7 mouse cellular contexts compared by ENCODE assay signal in the genomic region with DNA sequence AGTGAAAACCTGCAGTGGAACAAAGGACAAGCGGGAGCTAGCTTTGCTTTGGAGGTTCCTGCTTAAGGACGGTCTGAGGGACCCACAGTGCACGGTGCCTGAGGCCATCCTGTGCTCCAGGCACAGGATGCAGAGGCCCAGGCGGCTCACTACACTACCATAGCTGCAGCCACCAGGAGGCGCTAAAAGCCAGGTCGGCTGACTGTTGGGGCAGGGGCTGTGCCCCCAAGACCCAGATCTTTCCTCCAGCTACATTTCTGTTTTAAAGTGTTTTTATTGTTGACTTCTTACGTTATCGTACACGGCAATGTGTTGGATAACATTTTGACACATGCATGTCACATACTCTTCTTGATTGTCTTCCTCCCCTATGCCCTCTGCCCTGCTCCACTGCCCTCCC. TPM values are rescaled to one million over a fixed set of nuclear protein-coding genes. Genes with fewer than 3 reads are reported as not detected.
A peak's percentile ranks its signal among the peaks of the same experiment; 100 is the strongest.
DNase-seq lines count a peak whose midpoint lies in the region; ATAC-seq and TF ChIP-seq lines count a peak whose summit lies in the region.

No protein-coding gene starts in this region.

- dilution Hi-C loops in CH12.LX (cut with MboI; ENCODE audit: extremely low pct_ligation_motif_present, extremely low pct_unique_long_range_greater_than_20kb, low sequenced_read_pairs), result no loop called here

- no peak overlapping the region for H3K9ac ChIP-seq in kidney, embryonic 15.5 days
- H3K9ac ChIP-seq in CH12.LX (ENCODE audit: insufficient read depth, low read depth), result no peak overlapping the region
- no peak overlapping the region for H3K9ac ChIP-seq in midbrain, postnatal 0 days (replicated peaks; ENCODE audit: low read length, poor library complexity, severe bottlenecking)

- TF ChIP-seq POLR2A in CH12.LX (IDR thresholded peaks at IDR 0.05; ENCODE audit: low read depth, low read length), result no peak
- TF ChIP-seq POLR2A in bone marrow, adult 2 months (IDR thresholded peaks at IDR 0.05; ENCODE audit: borderline replicate concordance, control insufficient read depth, low read depth, low read length), result no peak

- no peaks in the 10 kb centered on the region for H3K79me2 ChIP-seq in CH12.LX (replicated peaks; ENCODE audit: control insufficient read depth, extremely low read depth, insufficient read depth, poor library complexity, severe bottlenecking)

- no peaks in the 10 kb centered on the region for H3K9me3 ChIP-seq in kidney, embryonic 15.5 days (replicated peaks)
- no peaks in the 10 kb centered on the region for H3K9me3 ChIP-seq in CH12.LX (replicated peaks; ENCODE audit: low read length)
- H3K9me3 ChIP-seq in midbrain, postnatal 0 days (ENCODE audit: low read length), result no peaks in the 10 kb centered on the region

- no peak overlapping the region for H3K4me2 ChIP-seq in kidney, embryonic 15.5 days
- no peak overlapping the region for H3K4me2 ChIP-seq in CH12.LX (ENCODE audit: insufficient read depth, low read depth, poor library complexity, severe bottlenecking)
- no peak overlapping the region for H3K4me2 ChIP-seq in midbrain, postnatal 0 days (ENCODE audit: low read depth, low read length, poor library complexity, severe bottlenecking)

- H3K4me3 ChIP-seq in kidney, embryonic 15.5 days (replicated peaks), result no peak overlapping the region
- no peak overlapping the region for H3K4me3 ChIP-seq in CH12.LX (replicated peaks in 1 of 3; ENCODE audit: low read depth in 2 of 3, low read length in 2 of 3, poor library complexity in 1 of 3)
- H3K4me3 ChIP-seq in bone marrow, adult 2 months (replicated peaks; ENCODE audit: control insufficient read depth, low read depth, low read length), result no peak overlapping the region
- no peak overlapping the region for H3K4me3 ChIP-seq in midbrain, postnatal 0 days (ENCODE audit: low read depth, low read length)

- TF ChIP-seq RAD21 in CH12.LX (IDR thresholded peaks at IDR 0.05; ENCODE audit: low read depth, low read length), result peak; percentile 67

- no peaks in the 10 kb centered on the region for H3K4me1 ChIP-seq in kidney, embryonic 15.5 days
- H3K4me1 ChIP-seq in CH12.LX (ENCODE audit: control insufficient read depth in 1 of 2, insufficient read depth in 2 of 2), result peaks cover 0 to 4% of the 10 kb centered on the region in 2 experiments; a peak in 1 of 4 replicates
- no peaks in the 10 kb centered on the region for H3K4me1 ChIP-seq in bone marrow, adult 2 months (ENCODE audit: control insufficient read depth, insufficient read depth, low read length)
- H3K4me1 ChIP-seq in midbrain, postnatal 0 days (ENCODE audit: insufficient read depth, low read length), result no peaks in the 10 kb centered on the region

- in situ Hi-C loops in CH12.LX (cut with MboI; ENCODE audit: low pct_ligation_motif_present, low pct_unique_long_range_greater_than_20kb, low sequenced_read_pairs), result loop anchor here (10.0 kb wide), 2 partner anchors 52 to 92 kb away; no protein-coding TSS in a partner anchor

- 53% methylated on average over 9 of the region's 9 CpGs for WGBS in kidney, embryonic 15.5 days
- 68% methylated on average over 9 of the region's 9 CpGs for WGBS in bone marrow, adult 2 months
- WGBS in midbrain, postnatal 0 days, result 49% methylated on average over 9 of the region's 9 CpGs

- peak; percentile 41 to 76; a peak in 3 of 4 replicates for TF ChIP-seq CTCF in CH12.LX (conservative IDR thresholded peaks at IDR 0.05 in 1 of 2, IDR thresholded peaks at IDR 0.05 in 1 of 2; ENCODE audit: low read depth in 2 of 2, low read length in 2 of 2)
- TF ChIP-seq CTCF in bone marrow, adult 2 months (IDR thresholded peaks at IDR 0.05; ENCODE audit: control insufficient read depth, insufficient read depth, low read length), result peak; percentile 37; the same call in 1 of the 2 replicates
- peak; percentile 48 for TF ChIP-seq CTCF in midbrain, postnatal 0 days (IDR thresholded peaks at IDR 0.05)

- H3K36me3 ChIP-seq in kidney, embryonic 15.5 days, result no peaks in the 10 kb centered on the region
- no peaks in the 10 kb centered on the region for H3K36me3 ChIP-seq in CH12.LX (replicated peaks in 1 of 2; ENCODE audit: control insufficient read depth in 1 of 2, insufficient read depth in 1 of 2, low read length in 1 of 2)
- no peaks in the 10 kb centered on the region for H3K36me3 ChIP-seq in midbrain, postnatal 0 days (ENCODE audit: insufficient read depth, low read length)

- ATAC-seq in kidney, embryonic 15.5 days (replicated peaks; ENCODE audit: low FRiP score), result no peak
- no peak for ATAC-seq in midbrain, postnatal 0 days (ENCODE audit: low FRiP score)

- no peaks in the 10 kb centered on the region for H3K27me3 ChIP-seq in kidney, embryonic 15.5 days
- no peaks in the 10 kb centered on the region for H3K27me3 ChIP-seq in CH12.LX (replicated peaks)
- H3K27me3 ChIP-seq in midbrain, postnatal 0 days (ENCODE audit: insufficient read depth, low read length), result no peaks in the 10 kb centered on the region

- no peak overlapping the region for H3K27ac ChIP-seq in kidney, embryonic 15.5 days
- no peak overlapping the region for H3K27ac ChIP-seq in CH12.LX (ENCODE audit: insufficient read depth, low read depth)
- no peak overlapping the region for H3K27ac ChIP-seq in bone marrow, adult 2 months (ENCODE audit: control insufficient read depth, insufficient read depth, low read depth, low read length, poor library complexity)
- no peak overlapping the region for H3K27ac ChIP-seq in midbrain, postnatal 0 days (ENCODE audit: low read depth, low read length)

- peak; percentile 35 for DNase-seq in kidney, adult 18-20 months
- DNase-seq in CH12.LX (ENCODE audit: extremely low read depth), result peak; percentile 49
- DNase-seq in midbrain, postnatal 0 days (ENCODE audit: low spot score), result no peak
- DNase-seq in spleen, postnatal 14 days (ENCODE audit: low spot score in 2 of 2), result no peak
- no peak for DNase-seq in adrenal gland, adult 8-10 months

- TF ChIP-seq EP300 in CH12.LX (IDR thresholded peaks at IDR 0.05; ENCODE audit: low read length), result no peak

TF ChIP-seq in CH12.LX, 34 proteins besides CTCF, POLR2A, EP300 and RAD21:
- TF ChIP-seq CHD1 (IDR thresholded peaks at IDR 0.05; ENCODE audit: low read depth, low read length) (no peak), ZC3H11A (IDR thresholded peaks at IDR 0.05; ENCODE audit: low read depth, low read length) (peak; percentile 49; the same call in 1 of the 2 replicates), SMC3 (IDR thresholded peaks at IDR 0.05; ENCODE audit: low read depth, low read length) (peak; percentile 90)

RNA-seq across cellular contexts. Expression of a gene that starts 32.8 kb away (rescaled TPM):
- 0.04 TPM in 2 replicates for polyA plus RNA-seq in kidney, embryonic 15.5 days (2015; fragmentation: Nextera tagmentation; extraction: Ambion mirVana)
- total RNA-seq in CH12.LX (2012; rRNA removed) (0.04 and 0.13 TPM in 2 replicates), CH12.LX (2014; rRNA removed) (0.13 and 0.23 TPM in 2 replicates)
- polyA plus RNA-seq in CH12.LX (2012; ENCODE audit: insufficient read length, low read depth), result 0.54 and 0.63 TPM in 2 replicates
- polyA plus RNA-seq in bone marrow, adult 2 months (2011; ENCODE audit: insufficient read depth, insufficient read length, low replicate concordance, missing spikeins), result not detected in 2 replicates
- 0.47 and 0.60 TPM in 2 replicates for total RNA-seq in midbrain, postnatal 0 days (2014; rRNA removed)
- 0.27 and 0.35 TPM in 2 replicates for polyA plus RNA-seq in midbrain, postnatal 0 days (2015; fragmentation: Nextera tagmentation; extraction: Ambion mirVana)
- total RNA-seq in adrenal gland, adult 8-10 months (2022), result not detected

Comparison
In these comparisons a context has a peak if more than half of its experiments do, and no peak if none do; other contexts are left out.
1. DNase-seq: peak in kidney, adult 18-20 months (single experiment) and CH12.LX (single experiment); none in midbrain, postnatal 0 days (single experiment), spleen, postnatal 14 days (0 of 2) and adrenal gland, adult 8-10 months (single experiment).
2. Peak in every context shown above with its lines, with median percentiles within 50 percentile points of each other: CTCF ChIP-seq.